Mouse (Mus musculus) heart, embryonic 15.5 days (tissue): Measurements from ENCODE around the gene Scamp2. TPM values are rescaled to one million over a fixed set of nuclear protein-coding genes. Genes with fewer than 3 reads are reported as not detected.

Source experiments
- ATAC-seq: fragments of 200-750 bp; cut with Nextera tagmentation; replicated peaks from 2 replicates; pipeline ENCODE4 v1.8.0; 2017; ENCODE audit warnings: low read depth, moderate TSS enrichment; ENCODE audit not compliant: insufficient number of reproducible peaks, insufficient read depth, low FRiP score
- H3K27ac ChIP-seq: fragments of 300-500 bp; sonication (generic); 2 replicates; pipeline ENCODE4 v1.5.1; 2015; ENCODE audit warnings: mild to moderate bottlenecking, inconsistent platforms
- H3K27me3 ChIP-seq: fragments of 300-500 bp; sonication (generic); 2 replicates; pipeline ENCODE4 v1.6.1; 2015; ENCODE audit warnings: inconsistent platforms
- H3K36me3 ChIP-seq: fragments of 300-500 bp; sonication (generic); 2 replicates; pipeline ENCODE4 v1.6.1; 2015; ENCODE audit warnings: mild to moderate bottlenecking, inconsistent platforms
- H3K4me1 ChIP-seq: fragments of 300-500 bp; sonication (generic); replicated peaks from 2 replicates; pipeline ENCODE4 v1.6.1; 2015; ENCODE audit warnings: inconsistent platforms
- H3K4me2 ChIP-seq: fragments of 300-500 bp; sonication (generic); 2 replicates; pipeline ENCODE4 v1.6.1; 2015; ENCODE audit warnings: inconsistent platforms, mild to moderate bottlenecking, moderate library complexity
- H3K4me3 ChIP-seq: fragments of 300-500 bp; sonication (generic); 2 replicates; pipeline ENCODE4 v1.5.1; 2015; ENCODE audit warnings: mild to moderate bottlenecking, inconsistent platforms
- H3K9ac ChIP-seq: fragments of 300-500 bp; sonication (generic); 2 replicates; pipeline ENCODE4 v1.6.1; 2015; ENCODE audit warnings: mild to moderate bottlenecking, inconsistent platforms
- H3K9me3 ChIP-seq: fragments of 300-500 bp; sonication (generic); replicated peaks from 2 replicates; pipeline ENCODE4 v1.6.1; 2016; ENCODE audit warnings: inconsistent platforms
- WGBS: fragments of 180-500 bp; shearing (Covaris S2); methylation state at CpG from one replicate; pipeline ENCODE4 v1.1.7; 2015; ENCODE audit warnings: mixed read lengths; 5-methylcytosine and 5-hydroxymethylcytosine counted together
- polyA plus RNA-seq: library from polyadenylated mRNA; unstranded; fragments of >200 nt; fragmentation: Nextera tagmentation; extraction: Ambion mirVana; gene quantifications from 2 replicates; pipeline ENCODE4 v1.2.1, GENCODE M21; 2015

Scamp2 gene
- polyA plus RNA-seq, 1 experiment from 2014 or later, result 47.3 TPM

DNA sequence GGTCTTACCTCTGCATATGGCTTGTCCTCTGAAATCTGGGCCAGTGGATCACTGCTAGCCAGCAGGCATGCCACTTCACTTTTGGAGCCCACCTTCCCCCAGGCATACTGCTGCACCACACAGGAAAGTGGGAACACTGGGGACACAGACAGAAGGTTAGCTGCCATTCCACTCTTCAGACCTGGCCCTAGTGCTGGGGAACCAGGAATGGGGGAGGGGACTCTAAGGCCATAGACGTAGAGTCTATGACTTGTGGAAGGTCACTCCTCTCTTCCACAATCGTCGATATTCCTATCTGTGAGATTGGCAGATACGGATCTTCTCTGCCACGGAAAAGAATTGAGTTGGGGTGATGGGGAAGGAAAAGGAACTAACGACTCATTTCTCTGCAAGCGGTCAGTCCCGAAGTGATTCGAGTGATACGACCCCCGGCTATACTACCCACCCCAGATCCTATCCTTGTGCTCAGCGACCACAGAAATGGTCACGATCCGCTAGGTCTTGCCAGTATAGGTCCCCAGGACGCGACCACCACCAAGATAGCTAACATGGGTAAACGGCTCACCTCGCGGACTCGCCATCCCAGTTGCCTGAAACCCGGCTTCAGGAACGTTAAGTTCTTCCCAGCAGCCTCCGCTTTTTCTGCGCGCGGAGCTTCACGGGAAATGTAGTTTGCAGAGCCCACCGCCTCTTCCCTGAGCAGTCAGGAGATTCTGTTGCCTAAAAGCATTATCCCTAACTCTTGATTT, 8.4 kb upstream of the Scamp2 start, which contains the start of gene Mpi:
Gene Mpi, minus strand, starts transcription at position 625 of the 749 bp plus-strand sequence.
- WGBS, result 4% methylated on average over 28 of the region's 28 CpGs
- no peak for ATAC-seq

DNA sequence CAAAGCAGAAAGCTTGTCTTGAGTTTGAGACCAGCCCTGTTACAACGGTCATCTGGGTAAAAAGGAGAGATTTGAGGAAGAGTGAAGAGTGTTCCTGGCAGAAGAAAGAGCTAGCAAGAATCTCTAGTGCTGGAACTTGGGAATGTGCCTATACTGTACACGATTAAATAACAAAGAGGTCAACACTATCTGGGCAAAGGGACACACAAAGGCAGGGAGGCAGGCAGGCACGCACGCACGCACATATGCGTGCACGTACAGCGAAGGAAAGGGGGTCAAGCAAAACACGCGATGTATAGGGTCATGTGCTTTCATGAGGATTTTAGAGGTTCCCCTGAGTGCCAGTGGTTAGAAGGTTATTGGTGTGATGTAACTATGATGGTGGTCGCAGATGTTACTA, 7.6 kb upstream of the Scamp2 start:
- Histone ChIP-seq H3K4me3 (no peak overlapping the region), H3K4me2 (no peak overlapping the region), H3K9ac (no peak overlapping the region), H3K27me3 (no peaks in the 10 kb centered on the region), H3K27ac (no peak overlapping the region), H3K36me3 (peaks cover 18% of the 10 kb centered on the region; the same call in 1 of the 2 replicates), H3K4me1 (peaks cover 33% of the 10 kb centered on the region), H3K9me3 (no peaks in the 10 kb centered on the region)
- ATAC-seq, result no peak
- WGBS, result 69% methylated on average over 11 of the region's 11 CpGs

More for the DNA sequence above, 8.4 kb upstream of the Scamp2 start, which contains the start of gene Mpi:
- peaks cover 26% of the 10 kb centered on the region for H3K36me3 ChIP-seq
- no peaks in the 10 kb centered on the region for H3K9me3 ChIP-seq
- H3K4me2 ChIP-seq, result peak within 1 kb of the TSS; percentile 84
- peak within 1 kb of the TSS; percentile 75 for H3K4me3 ChIP-seq
- peak within 1 kb of the TSS; percentile 36; the same call in 1 of the 2 replicates for H3K27ac ChIP-seq
- peaks cover 36% of the 10 kb centered on the region for H3K4me1 ChIP-seq
- H3K9ac ChIP-seq, result peak within 1 kb of the TSS; percentile 71
- no peaks in the 10 kb centered on the region for H3K27me3 ChIP-seq

DNA sequence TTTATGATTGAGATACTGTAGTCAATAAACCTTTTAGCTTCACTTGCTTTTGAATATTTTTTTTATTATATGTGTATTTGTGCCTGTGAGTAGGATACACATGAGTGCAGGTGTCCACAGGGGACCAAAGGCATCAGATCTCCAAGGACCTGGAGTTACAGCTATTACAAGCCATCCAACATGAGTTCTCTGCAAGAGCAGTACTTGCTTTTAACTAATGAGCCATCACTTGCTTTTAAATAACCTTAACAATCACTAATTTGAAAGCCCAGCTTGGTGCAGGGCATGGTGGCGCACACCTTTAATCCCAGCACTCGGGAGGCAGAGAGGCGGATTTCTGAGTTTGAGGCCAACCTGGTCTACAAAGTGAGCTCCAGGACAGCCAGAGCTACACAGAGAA, 6.0 kb upstream of the Scamp2 start:
- Histone ChIP-seq H3K27me3 (no peaks in the 10 kb centered on the region), H3K36me3 (peaks cover 4% of the 10 kb centered on the region; the same call in 1 of the 2 replicates), H3K9me3 (no peaks in the 10 kb centered on the region), H3K4me3 (no peak overlapping the region), H3K9ac (no peak overlapping the region), H3K4me1 (peaks cover 18% of the 10 kb centered on the region), H3K27ac (no peak overlapping the region), H3K4me2 (no peak overlapping the region)
- 59% methylated on average over 3 of the region's 3 CpGs for WGBS
- no peak for ATAC-seq

DNA sequence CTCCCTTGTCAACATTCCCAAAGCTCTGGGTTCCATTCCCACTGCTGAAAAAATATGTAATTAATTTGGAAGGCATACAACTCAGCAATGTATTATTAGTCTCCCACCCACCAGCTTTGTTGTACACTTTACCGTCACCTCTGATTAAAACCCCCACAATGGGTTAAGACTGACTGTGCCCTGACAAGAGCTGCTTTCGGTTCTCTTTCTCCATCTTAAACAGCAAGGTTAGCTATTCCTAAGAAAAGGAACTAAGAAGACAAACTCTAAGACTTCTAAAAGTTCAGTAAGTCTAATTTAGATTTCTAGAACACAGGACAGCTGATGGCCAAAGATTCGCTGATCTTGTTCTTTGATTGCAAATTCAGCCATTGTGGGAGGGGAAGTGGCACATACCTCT, 3.5 kb upstream of the Scamp2 start:
- H3K4me2 ChIP-seq, result no peak overlapping the region
- no peak overlapping the region for H3K9ac ChIP-seq
- no peak overlapping the region for H3K4me3 ChIP-seq
- no peaks in the 10 kb centered on the region for H3K9me3 ChIP-seq
- no peaks in the 10 kb centered on the region for H3K27me3 ChIP-seq
- H3K4me1 ChIP-seq, result peaks cover 14% of the 10 kb centered on the region
- no peaks in the 10 kb centered on the region for H3K36me3 ChIP-seq
- H3K27ac ChIP-seq, result no peak overlapping the region
- ATAC-seq, result no peak
- 67% methylated on average over 3 of the region's 3 CpGs for WGBS

GRCm38 (mm10) chr9:57558625-57559024, 2.1 kb upstream of the Scamp2 start:
- no peaks in the 10 kb centered on the region for H3K36me3 ChIP-seq
- peaks cover 26% of the 10 kb centered on the region for H3K4me1 ChIP-seq
- no peaks in the 10 kb centered on the region for H3K9me3 ChIP-seq
- no peak overlapping the region for H3K9ac ChIP-seq
- 75% methylated on average over 4 of the region's 4 CpGs for WGBS
- H3K27me3 ChIP-seq, result no peaks in the 10 kb centered on the region
- no peak for ATAC-seq
- no peak overlapping the region for H3K4me3 ChIP-seq
- H3K27ac ChIP-seq, result no peak overlapping the region
- H3K4me2 ChIP-seq, result no peak overlapping the region

GRCm38 (mm10) chr9:57559568-57559967, 1.2 kb upstream of the Scamp2 start:
- Histone ChIP-seq H3K9me3 (no peaks in the 10 kb centered on the region), H3K36me3 (no peaks in the 10 kb centered on the region), H3K9ac (no peak overlapping the region), H3K27ac (no peak overlapping the region), H3K4me1 (peaks cover 26% of the 10 kb centered on the region), H3K4me3 (no peak overlapping the region), H3K27me3 (no peaks in the 10 kb centered on the region), H3K4me2 (no peak overlapping the region)
- ATAC-seq, result no peak
- 55% methylated on average over 2 of the region's 2 CpGs for WGBS

GRCm38 (mm10) chr9:57560263-57560662, 480 bp upstream of the Scamp2 start:
- ATAC-seq, result no peak
- H3K4me2 ChIP-seq, result peak overlapping the region; percentile 82
- peak overlapping the region; percentile 78 for H3K9ac ChIP-seq
- peak overlapping the region; percentile 80 for H3K27ac ChIP-seq
- H3K36me3 ChIP-seq, result no peaks in the 10 kb centered on the region
- WGBS, result 26% methylated on average over 7 of the region's 7 CpGs
- no peaks in the 10 kb centered on the region for H3K27me3 ChIP-seq
- H3K4me1 ChIP-seq, result peaks cover 30% of the 10 kb centered on the region
- H3K9me3 ChIP-seq, result no peaks in the 10 kb centered on the region
- H3K4me3 ChIP-seq, result peak overlapping the region; percentile 71

DNA sequence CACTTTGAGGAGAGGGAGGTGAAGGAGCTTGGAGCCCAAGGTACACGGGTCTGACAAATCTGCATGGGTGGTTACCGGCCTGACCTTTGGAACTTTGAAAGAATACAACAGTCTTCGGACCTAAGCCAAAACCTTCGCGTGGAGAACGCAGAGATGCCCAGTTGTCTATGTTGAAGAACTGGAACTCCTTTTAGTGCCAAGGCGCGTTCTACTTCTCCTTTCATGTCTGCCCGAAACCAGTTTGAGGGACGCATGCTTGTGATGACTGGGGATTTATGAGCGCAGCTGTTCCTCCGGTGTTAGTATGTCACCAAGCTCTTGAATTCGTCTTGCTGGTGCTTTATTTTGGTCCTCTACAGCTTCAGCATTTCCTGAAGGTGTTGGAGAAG, 962 bp downstream of the Scamp2 start:
- no peak for ATAC-seq
- Histone ChIP-seq H3K4me2 (peak overlapping the region; percentile 82), H3K36me3 (no peaks in the 10 kb centered on the region), H3K9me3 (no peaks in the 10 kb centered on the region), H3K4me1 (peaks cover 42% of the 10 kb centered on the region), H3K4me3 (peak overlapping the region; percentile 71), H3K27me3 (no peaks in the 10 kb centered on the region), H3K9ac (0 out of 2 replicates have a peak overlapping the region, but pooled peaks have one; percentile 78), H3K27ac (0 out of 2 replicates have a peak overlapping the region, but pooled peaks have one; percentile 80)
- 70% methylated on average over 13 of the region's 13 CpGs for WGBS

DNA sequence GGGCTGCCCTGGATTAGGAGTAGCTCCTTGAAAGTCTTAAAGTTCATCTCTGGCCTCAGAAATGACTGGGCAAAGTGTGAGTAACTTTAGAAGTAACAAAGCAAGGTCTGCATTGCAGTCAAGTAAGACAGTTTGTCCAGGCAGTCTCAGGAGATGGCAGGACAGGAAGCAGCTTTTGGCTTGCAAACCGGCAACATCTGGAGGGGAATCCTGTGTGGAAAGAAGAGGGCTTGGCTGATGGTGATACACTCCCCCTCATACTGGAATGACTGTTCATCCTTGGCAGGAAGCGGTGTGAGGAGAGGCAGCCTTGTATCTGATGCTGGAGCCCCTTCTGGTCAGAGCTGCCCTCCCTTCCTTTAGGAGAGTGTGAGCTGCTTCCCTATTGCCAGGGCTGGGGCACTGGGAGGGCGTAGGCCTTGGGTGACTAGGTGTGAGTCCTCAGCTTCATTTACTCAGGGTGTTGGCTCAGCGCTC, 2.2 kb downstream of the Scamp2 start:
- Histone ChIP-seq H3K4me1 (peaks cover 47% of the 10 kb centered on the region), H3K27me3 (no peaks in the 10 kb centered on the region), H3K9ac (no peak overlapping the region; the same call in 1 of the 2 replicates), H3K27ac (peak overlapping the region; percentile 61), H3K4me2 (peak overlapping the region; percentile 82; the same call in 1 of the 2 replicates), H3K36me3 (peaks cover under 1% of the 10 kb centered on the region; the same call in 1 of the 2 replicates), H3K9me3 (no peaks in the 10 kb centered on the region), H3K4me3 (no peak overlapping the region)
- 51% methylated on average over 4 of the region's 4 CpGs for WGBS
- ATAC-seq, result no peak

- Histone ChIP-seq H3K27me3 (no peaks in the 10 kb centered on the region), H3K4me2 (no peak overlapping the region), H3K4me1 (peaks cover 47% of the 10 kb centered on the region), H3K9ac (no peak overlapping the region), H3K4me3 (no peak overlapping the region), H3K9me3 (no peaks in the 10 kb centered on the region), H3K36me3 (peaks cover 12% of the 10 kb centered on the region; the same call in 1 of the 2 replicates), H3K27ac (no peak overlapping the region)
- 89% methylated on average over 6 of the region's 6 CpGs for WGBS
- no peak for ATAC-seq
Observed at GRCm38 (mm10) chr9:57564609-57565008, 3.9 kb downstream of the Scamp2 start.

DNA sequence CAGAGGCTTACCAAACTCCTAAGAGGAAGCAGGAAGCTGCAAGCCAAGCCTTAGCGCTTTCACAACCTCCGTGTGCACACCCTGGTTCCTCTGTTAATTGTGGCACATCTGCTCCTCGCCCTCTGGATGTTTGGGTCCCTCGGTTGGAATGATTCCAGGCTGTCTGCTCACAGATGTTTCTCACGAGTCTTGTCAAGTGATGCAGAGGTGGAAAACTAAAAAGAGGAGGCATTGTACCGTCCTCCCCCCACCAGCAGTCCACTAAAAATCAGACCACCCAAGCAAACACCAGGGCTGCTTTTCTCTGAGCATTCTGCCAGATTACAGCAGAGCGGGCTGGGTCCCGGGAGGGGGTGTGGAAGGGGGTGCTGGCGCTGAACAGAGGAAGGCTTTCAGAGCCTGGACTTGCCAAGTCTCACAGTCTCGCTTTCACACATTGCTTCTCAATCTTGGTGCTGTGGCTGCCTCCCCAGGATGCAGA, 5.0 kb downstream of the Scamp2 start:
- Histone ChIP-seq H3K36me3 (peaks cover 12% of the 10 kb centered on the region; the same call in 1 of the 2 replicates), H3K4me1 (peaks cover 43% of the 10 kb centered on the region), H3K9me3 (no peaks in the 10 kb centered on the region), H3K27me3 (no peaks in the 10 kb centered on the region), H3K27ac (peak overlapping the region; percentile 21; the same call in 1 of the 2 replicates), H3K4me3 (no peak overlapping the region), H3K4me2 (no peak overlapping the region), H3K9ac (no peak overlapping the region)
- ATAC-seq, result no peak
- 28% methylated on average over 10 of the region's 10 CpGs for WGBS
